Mouse (Mus musculus) layer of hippocampus, postnatal 25 days (tissue): Measurements from ENCODE around the gene Arl10. TPM values are rescaled to one million over a fixed set of nuclear protein-coding genes. Genes with fewer than 3 reads are reported as not detected.

Source experiments
- DNase-seq, 2 experiments: peaks; one replicate each; pipeline ENCODE4 v3.0.0; 2022; ENCODE audit warnings: mixed read lengths in 2 of 2, low spot score in 1 of 2; ENCODE audit errors: extremely low spot score in 1 of 2
- total RNA-seq, 2 experiments: library from RNA; stranded (reverse); gene quantifications; 2 replicates each; pipeline ENCODE4 v1.2.3; 2021

Arl10 gene
- 10 to 100 TPM; 33.3 to 33.7 TPM for total RNA-seq

DNA sequence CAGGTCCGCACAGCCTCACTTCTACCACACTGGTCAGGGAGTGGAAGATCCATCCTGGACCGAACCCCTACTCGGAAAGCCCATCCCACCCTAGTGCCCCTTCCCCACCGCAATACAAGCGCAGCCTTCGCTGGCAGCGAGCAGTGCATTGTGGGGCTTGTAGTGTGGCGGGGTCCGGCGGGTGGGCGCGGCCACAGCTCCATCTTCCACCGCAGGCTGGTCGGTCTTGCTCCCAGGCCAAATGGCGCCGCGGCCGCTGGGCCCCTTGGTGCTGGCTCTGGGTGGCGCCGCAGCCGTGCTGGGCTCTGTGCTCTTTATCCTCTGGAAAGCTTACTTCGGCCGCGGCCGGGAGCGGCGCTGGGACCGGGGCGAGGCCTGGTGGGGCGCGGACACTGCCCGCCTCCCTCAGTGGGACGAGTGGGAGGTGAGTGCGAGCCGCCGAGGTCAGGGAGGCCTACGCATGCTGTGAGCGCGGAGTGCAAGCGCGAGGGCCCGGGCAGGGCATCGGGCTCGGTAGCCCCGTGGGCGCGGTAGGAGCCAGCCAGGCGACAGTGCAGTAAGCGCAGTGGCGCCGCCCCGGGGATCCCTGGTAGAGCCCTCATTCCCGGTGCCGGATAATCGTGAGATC, at the start of gene Arl10:
Gene Arl10 (plus strand): TSS at position 162 of the 628 bp plus-strand sequence.
- peak; percentile 56 to 68 for DNase-seq

DNA sequence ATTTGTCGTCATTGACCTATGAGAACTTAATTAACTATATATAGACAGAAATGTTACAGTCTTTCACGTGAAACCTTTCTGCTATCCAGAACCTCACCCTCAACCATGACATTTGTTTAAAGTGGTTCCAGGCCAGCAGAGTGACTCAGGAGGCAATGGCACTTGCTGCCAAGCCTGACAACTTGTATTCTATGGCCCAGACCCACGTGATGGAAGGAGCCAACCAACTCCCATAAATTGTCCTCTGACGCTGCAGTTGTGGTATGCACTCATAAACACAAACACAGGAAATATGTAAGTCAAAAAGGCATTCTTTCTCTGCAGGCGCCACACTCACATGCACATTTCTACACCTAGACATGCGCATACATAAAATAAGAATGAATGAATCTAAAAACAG, 47.7 kb upstream of the Arl10 start:
- no peak for DNase-seq

DNA sequence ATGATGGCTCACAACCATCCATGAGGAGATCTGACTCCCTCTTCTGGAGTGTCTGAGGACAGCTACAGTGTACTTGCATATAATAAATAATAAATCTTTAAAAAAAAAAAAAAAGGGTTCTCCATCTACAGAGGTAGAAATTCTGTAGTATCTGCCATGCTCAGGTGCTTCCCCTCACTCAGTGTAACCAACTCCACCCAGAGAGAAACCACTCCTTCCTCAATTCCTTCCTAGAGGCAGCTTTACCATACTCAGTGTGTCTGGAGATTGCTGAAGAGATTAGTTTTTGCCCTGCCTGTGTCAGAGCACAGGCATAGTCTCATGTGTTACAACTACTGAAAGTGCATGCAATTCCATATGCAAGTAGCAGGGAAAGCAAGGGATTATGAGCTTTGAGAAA, 42.7 kb upstream of the Arl10 start:
- DNase-seq, result no peak

DNA sequence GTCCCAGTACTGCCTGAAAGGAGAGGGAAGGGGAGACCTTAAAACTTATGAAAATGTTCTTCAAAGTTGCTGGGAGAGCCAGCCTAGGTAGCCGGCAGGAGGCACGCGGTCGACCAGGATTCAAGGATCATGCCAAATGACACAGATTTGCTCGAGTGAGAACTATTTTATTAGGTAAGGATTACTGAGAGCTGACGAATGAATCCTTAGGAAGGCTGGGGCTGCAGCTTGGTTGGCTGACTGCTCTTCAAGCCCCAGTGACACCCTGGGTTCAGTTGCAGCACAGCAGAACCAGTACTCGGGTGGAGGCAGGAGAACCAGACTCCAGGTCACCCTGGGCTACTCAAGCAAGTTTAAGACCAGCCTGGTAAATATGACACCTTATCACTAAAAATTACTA, 26.8 kb upstream of the Arl10 start:
- no peak for DNase-seq

DNA sequence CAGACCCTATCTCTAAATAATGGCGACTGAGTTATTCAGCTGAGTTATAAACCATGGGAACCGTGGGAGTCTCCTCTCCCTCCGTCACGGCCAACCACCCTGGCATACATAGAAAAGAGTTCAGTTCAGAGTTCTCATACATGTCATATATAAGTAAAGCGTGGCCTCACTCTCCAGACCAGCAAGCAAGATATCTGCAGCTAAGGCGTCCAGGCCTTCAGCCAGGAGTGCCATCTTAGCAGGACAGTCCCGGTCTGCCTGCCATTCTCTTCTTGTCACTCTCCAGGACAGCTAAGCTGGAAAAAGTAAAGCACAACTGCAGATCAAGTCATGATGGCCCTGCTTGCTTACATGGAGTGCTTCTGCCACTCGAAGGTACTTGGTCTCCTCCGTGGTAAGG, 18.6 kb upstream of the Arl10 start:
- DNase-seq, result no peak

DNA sequence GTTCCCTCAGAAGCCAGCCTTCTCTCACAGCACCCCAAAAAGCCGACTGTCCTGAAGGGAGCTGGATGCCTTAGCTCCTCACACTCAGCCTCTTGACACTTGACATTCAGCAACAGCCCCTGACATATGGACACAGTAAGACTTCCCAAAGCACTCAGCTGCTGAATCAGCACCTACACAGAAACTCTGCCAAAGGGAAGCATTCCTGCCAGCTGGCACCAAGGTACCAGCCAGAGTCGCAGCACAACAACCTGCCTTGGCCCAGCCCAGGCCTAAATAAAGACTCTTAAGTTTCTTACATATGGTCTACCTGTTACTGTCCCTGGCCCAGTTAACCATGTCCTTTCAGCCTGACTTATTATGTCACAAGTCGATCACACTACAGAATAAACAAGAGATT, 18.0 kb upstream of the Arl10 start:
- no peak for DNase-seq

DNA sequence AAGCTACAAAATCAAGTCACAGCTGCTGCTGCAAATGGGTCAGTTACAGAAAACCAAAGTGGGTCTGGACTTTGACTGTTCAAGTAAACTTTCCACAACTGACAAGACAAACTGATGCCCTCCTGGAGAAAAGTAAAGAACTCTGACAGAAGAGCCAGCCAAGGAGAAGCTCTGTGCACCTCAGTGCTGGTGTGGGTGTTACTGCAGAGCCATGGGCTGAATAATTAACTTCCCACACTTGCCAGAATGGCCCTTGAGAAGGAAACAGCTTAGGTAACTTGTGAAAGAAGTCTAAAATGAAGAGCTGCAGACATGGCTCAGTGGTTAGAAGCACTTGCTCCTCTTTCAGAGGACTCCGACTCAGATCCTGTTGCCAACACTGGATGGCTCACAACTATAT, 17.2 kb upstream of the Arl10 start:
- DNase-seq, result no peak

DNA sequence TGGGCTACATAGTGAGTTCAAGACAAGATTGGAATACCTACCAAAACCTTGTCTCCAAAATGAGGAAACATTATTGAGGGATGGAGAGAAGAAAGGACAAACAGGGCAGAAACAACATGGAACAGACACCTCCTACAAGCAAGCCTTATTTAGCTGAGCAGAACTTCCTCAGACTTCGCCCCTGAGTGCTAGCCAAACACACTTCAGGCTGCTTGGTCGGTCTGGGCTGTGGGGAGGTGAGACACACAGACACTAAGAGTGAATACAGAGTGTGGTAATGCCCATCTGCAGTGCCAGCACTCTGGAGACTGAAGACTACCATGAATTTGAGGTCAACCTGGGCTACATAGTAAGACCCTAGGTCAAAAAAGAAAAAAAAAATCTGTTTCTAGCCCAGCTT, 15.2 kb upstream of the Arl10 start:
- DNase-seq, result no peak

DNA sequence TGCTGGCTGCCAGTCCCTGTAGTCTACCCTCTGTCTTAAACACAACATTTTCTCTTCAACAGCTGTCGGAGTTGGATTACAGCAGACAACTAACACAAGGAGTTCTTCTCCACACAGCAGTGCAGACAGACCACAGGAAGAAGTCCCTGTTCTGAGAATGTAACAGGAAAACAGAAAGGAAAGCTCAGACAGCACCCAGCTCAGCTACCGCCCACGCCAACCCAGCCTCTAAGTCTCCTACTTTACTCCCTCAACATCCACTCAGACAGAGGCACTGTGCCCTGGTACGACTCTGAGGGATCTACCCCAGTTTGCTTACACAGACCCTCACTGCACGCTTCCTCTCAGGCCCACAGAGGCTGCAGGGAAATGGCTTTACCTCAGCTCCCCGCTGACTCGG, 14.2 kb upstream of the Arl10 start:
- DNase-seq, result no peak

DNA sequence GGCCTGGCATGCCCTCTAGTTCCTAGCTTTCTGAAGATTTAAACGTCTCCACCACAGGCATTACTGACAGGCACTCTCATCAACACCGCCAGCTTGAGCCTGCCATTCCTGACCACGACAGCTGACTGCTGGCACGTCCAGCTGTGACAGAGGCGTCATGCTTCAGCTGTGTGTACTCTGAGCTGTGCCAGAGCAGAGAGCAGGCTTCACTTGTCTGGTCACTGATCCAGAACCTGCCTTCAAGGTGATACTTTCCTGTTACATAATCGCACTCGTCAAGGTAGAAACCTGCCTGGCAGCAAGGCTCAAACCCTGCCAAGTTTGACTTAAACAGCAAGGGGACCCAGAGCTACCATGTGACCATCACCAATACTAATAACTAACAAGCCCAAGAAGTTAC, 12.3 kb upstream of the Arl10 start:
- no peak for DNase-seq

DNA sequence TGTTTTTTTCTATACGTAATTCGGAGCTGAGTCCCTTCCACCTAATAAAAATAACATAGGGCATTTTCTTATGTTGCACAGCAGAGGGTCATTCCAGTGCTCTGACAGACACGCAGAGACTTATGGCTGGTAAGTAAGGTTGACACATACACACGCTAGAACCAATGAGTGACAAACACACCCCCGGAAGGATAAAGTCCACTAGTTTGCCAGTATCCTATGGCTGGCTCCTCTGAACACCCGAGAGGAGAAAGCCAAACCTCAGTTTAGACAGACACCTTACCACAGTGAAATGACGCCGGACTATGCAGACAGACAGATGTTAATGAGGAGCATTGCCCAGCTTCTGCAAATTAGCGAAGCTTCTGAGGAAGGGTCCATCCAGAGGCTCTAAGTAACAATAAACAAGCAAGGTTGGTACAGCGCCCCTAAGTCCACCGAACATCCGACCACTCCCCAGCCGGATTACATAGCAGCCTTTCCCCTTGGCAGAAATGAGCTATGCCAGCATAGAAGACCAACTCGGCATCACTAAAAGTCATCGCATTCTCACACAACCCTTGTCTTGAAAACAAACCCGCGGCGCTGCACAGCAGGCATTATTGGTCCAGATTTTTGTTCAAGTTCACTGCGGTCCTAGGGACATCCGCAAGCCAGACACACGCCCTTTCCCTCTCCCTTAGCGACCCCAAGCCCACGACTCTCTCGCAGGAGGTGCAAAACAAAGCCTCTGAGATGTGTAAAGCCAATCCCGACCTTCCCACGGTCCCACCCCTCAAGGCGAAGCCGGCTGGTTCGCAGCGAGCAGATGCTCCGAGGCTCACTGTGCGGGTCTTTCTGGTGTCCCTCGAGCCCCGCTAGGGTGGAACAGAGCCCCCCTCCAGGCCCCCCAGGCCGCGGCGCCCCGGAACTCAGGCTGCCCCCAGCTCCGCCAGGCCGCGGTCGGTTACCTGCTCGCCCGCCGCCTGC, 10.3 kb upstream of the Arl10 start:
- DNase-seq, result no peak

DNA sequence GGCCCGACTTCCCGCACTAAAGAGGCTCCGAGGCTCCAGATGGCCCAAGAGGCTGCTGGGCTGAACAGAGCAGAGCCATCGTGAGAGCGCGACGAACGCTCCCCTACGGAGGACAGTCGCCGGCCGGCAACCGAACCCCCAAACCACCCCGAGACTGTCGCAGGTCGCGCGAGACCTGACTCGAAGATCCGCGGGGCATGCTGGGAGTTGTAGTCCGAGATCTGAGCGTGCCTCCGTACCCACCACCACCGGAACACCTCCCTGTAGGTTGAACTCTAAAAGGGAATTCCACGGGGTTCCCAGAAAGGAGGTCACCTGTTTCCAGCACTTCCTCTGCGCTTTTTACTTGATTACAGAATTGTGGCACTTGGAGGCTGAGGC, 9.6 kb upstream of the Arl10 start, which contains the start of gene 4833439L19Rik:
Gene 4833439L19Rik (minus strand): TSS at position 235 of the 381 bp plus-strand sequence.
- DNase-seq, result peak; percentile 89 to 92

DNA sequence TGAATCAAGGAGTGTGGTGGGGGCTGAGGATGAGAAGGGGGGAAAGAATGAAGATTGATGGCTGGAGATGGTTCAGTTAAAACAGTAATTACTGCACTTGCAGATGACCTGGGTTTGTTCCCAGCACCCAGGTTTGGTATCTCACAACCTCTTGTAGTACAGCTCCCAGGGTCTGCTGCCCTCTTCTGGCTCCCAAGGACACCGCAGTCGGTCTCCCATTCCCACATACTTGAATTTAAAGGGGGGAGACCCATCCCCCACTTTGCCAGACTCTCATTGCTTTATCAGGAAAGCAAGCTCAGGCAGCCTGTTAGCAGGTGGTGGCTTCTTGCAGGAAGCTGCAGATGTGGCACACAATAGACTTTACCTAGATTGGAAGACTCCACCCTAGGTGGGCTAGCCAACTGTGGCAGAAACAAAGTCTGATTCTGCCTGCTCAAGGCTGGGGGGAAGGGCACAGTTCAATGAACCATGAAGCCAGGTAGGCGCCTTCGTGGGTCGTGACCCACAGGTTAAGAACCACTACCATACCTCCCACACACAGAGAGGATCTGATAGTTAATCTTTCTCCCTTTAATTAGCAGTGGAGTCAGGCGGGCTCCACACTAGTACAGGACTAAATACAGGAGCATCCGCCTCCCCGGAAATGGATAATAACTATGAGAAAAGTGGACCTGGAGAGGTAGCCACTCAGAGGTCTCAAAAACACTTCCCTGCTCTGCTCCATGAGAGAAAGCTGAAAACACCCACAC, 9.0 kb upstream of the Arl10 start:
- DNase-seq, result peak in 1 of 2 experiments; percentile 48

DNA sequence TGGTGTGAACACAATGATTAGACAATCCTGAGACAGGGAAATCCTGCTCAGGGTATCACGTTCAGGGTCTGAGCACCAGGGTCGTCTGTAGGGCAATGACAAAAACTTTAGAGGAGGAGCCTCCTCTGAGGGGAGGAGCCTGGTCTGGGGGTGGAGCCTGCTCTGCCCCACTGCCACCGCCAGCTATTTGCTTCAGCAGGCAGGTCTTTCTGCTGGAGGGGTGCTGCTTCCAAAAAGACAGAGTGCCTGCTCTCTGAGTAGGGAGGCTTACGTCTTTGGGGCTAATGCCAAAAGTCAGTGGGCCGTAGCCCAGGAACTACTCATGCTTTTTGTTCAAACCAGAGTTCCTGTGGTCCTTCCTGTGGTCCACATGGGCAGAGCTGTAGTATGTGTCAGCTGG, 6.4 kb upstream of the Arl10 start:
- no peak for DNase-seq

DNA sequence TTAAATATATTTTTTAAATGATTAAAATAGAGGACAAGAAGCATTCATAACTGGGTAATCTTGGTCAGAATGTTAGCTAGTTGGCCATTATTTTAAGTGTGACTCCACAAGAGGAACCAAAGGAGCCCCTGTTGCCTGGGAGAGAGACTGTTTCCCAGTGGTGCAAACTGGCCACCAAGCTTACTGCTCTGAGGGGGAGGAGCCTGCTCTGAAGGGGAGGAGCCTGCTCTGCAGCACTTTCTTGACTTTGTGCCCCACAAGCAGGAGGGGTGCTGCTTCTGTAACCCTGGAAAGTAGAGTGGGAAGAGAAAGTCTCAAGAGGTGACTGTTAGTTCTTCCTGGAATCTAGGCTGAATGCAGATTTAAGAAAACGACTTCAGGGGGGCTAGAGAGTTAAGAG, 5.5 kb upstream of the Arl10 start:
- no peak for DNase-seq

DNA sequence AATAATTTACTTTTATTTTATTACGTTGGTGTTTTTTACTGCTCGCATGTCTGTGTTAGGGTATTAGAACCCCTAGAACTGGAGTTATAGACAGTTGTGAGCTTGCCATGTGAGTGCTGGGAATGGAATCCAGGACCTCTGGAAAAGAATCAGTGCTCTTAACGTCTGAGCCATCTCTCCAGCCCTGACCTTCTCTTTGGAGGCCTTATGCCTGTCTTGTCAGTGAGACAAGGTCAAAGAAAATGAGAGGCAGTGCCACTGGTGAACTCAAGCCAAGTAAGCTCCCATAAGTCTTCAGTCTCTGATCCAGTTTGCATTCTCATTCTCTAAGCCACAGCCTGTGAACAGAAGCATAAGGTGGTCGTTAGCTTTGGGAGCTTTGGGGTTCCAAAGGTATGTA, 4.1 kb upstream of the Arl10 start:
- DNase-seq, result no peak

DNA sequence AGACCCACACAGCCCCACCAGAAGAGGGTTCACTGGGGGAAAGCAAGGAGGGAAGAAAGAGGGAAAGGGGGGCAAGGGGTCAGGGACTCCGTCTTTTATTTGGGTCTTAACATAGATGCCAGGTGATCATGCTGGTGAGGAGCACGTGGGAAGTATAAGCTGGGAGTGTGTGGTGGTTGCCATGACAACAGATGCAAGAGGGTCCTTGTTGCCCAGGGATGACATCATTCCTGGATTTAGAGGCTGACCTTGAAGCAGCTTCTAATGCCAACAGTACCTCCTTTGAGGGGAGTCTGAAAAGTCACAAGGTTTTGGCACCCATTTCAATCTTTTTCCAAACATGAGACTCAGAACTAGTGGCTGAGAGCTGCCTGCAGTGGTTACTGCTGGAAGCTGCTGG, 3.2 kb upstream of the Arl10 start:
- no peak for DNase-seq

DNA sequence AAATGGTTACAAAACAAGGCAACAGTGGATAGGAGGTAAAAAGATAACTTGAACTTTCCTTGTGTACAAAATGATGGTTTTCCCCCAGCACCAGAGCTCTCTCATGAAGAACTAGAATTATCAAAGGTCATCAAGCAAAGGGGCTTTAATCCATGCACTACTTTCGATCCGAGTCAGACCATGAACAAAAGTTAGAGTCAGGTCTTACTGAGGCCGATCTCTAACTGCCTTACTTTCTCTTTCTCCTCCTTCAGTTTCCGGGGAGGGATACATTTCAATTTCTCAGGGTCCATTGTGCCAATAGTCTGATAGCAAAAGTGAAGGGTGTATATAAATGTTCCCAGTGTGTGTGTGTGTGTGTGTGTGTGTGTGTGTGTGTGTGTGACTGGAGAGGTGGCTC, 2.2 kb upstream of the Arl10 start:
- DNase-seq, result no peak

DNA sequence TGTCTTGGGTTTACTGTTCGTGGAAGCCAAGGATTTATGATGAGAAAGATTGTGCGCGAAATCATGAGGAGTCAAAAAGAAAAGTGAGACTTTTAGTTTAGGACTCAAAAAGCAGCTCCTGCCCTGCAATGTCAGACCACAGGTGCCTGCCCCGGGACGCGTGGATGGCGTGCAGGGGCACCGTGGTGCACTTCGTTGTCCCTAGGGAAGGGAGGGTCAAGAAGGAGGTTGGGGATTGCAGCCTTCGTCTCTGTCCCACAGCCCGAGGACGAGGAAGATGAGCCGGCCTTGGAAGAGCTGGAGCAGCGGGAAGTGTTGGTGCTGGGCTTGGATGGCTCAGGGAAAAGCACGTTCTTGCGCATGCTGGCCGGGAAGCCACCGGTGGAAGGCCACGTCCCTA, 674 bp downstream of the Arl10 start:
- no peak for DNase-seq

DNA sequence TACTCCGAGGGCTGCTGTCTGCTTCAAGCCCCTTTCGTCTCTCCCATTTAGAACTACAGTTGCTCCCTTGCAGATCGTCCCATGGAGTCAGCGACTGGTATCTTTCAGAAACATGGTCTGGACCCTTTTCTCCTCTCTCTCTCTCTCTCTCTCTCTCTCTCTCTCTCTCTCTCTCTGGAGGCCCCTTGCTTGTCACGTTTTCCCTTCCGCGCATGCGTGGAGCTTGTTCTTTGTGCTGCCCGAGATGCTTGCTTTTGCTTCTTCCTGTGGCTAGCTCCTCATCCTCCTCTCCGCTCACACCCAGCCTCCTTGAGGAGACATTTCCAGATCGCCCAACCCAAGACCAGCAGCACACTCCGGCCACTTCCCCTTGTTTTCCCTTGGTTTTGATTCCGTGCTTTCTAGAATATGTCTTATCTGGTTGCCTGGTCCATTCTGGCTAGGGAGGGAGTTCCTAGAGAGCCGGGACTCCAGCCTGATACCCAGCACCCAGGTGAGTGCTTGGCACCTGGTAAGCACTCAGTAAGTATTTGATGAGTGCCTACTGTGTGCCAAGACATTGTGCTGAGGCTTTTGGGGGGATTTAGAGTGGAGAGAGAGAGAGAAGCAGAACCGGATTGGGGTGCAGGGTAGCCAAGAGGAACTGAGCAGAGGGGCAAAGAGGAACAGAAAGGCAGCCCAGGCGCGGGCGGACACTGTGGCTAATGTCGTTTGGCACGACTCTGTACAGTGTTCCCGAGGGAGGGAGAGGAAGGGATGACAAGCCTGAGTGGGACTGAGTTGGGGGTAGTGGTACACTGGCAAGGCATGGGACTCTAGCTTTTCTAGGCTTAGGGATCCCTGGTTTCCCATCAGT, 3.1 kb downstream of the Arl10 start:
- no peak for DNase-seq
